Mouse (Mus musculus) megakaryocyte, adult 5-6 weeks (primary cell): ENCODE results near the gene Ugcg. TPM values are rescaled to one million over a fixed set of nuclear protein-coding genes. Genes with fewer than 3 reads are reported as not detected.

Experiments used
- ATAC-seq: 2 replicates; pipeline ENCODE4 v1.8.0; 2016; ENCODE audit warnings: mild to moderate bottlenecking, inconsistent platforms; ENCODE audit not compliant: poor library complexity, severe bottlenecking
- total RNA-seq, 2 experiments: library from RNA; stranded (forward) in 1 of 2; stranded (reverse) in 1 of 2; fragments of 153-499, 151-499 nt in 1 of 2; fragments of 221-1000, 200-1000 nt in 1 of 2; gene quantifications; 2 replicates each; pipeline versions ENCODE4 v1.2.3 to v1.2.4; 2015 to 2017

Gene Ugcg
- total RNA-seq, 2 experiments from 2014 or later = 28.9 to 53.4 TPM

- ATAC-seq = no peak
Observed at GRCm38 (mm10) chr4:59223055-59223615, 34.1 kb downstream of the Ugcg start.

- ATAC-seq = no peak
Observed at GRCm38 (mm10) chr4:59224889-59225288, 35.8 kb downstream of the Ugcg start.

- ATAC-seq = no peak
Observed at GRCm38 (mm10) chr4:59227047-59227446, 38.0 kb downstream of the Ugcg start.

GRCm38 (mm10) chr4:59228951-59229350, 39.9 kb downstream of the Ugcg start:
- no peak for ATAC-seq

GRCm38 (mm10) chr4:59231266-59232055, 42.4 kb downstream of the Ugcg start:
- peak; percentile 49; the same call in 1 of the 2 replicates for ATAC-seq

- no peak for ATAC-seq
Observed at GRCm38 (mm10) chr4:59234014-59234413, 45.0 kb downstream of the Ugcg start.

- ATAC-seq = no peak
Observed at GRCm38 (mm10) chr4:59234451-59235216, 45.6 kb downstream of the Ugcg start.

- no peak for ATAC-seq
Observed at GRCm38 (mm10) chr4:59236362-59236761, 47.3 kb downstream of the Ugcg start.

- peak; percentile 97 for ATAC-seq
Observed at GRCm38 (mm10) chr4:59238641-59239311, 49.7 kb downstream of the Ugcg start.

GRCm38 (mm10) chr4:59239312-59239728, 50.3 kb downstream of the Ugcg start:
- ATAC-seq = no peak

- ATAC-seq = no peak
Observed at GRCm38 (mm10) chr4:59240160-59240559, 51.1 kb downstream of the Ugcg start.

- no peak for ATAC-seq
Observed at GRCm38 (mm10) chr4:59241096-59241495, 52.0 kb downstream of the Ugcg start.

- ATAC-seq = no peak
Observed at GRCm38 (mm10) chr4:59242221-59242620, 53.2 kb downstream of the Ugcg start.

GRCm38 (mm10) chr4:59243802-59244493, 54.9 kb downstream of the Ugcg start:
- ATAC-seq = peak; percentile 46

GRCm38 (mm10) chr4:59244791-59245555, 55.9 kb downstream of the Ugcg start:
- peak; percentile 16; the same call in 1 of the 2 replicates for ATAC-seq

GRCm38 (mm10) chr4:59245776-59246175, 56.7 kb downstream of the Ugcg start:
- no peak for ATAC-seq

GRCm38 (mm10) chr4:59247545-59247944, 58.5 kb downstream of the Ugcg start:
- no peak for ATAC-seq

- no peak for ATAC-seq
Observed at GRCm38 (mm10) chr4:59248035-59248434, 59.0 kb downstream of the Ugcg start.

GRCm38 (mm10) chr4:59252386-59253054, 63.5 kb downstream of the Ugcg start:
- ATAC-seq = no peak
